Mouse (Mus musculus) lung, adult 2 months (tissue): ENCODE data around the gene Ksr2.

Source experiments
- CTCF ChIP-seq: fragments of 200-500 bp; IDR thresholded peaks from 2 replicates; pipeline ENCODE4 v1.5.1; 2011; ENCODE audit warnings: mild to moderate bottlenecking, low read length, control low read depth; ENCODE audit not compliant: insufficient read depth
- POLR2A ChIP-seq: fragments of 200-500 bp; IDR thresholded peaks from 2 replicates; pipeline ENCODE4 v1.6.1; 2011; ENCODE audit warnings: low read depth, mild to moderate bottlenecking, control low read depth, low read length, borderline replicate concordance; ENCODE audit errors: extremely low read depth

DNA sequence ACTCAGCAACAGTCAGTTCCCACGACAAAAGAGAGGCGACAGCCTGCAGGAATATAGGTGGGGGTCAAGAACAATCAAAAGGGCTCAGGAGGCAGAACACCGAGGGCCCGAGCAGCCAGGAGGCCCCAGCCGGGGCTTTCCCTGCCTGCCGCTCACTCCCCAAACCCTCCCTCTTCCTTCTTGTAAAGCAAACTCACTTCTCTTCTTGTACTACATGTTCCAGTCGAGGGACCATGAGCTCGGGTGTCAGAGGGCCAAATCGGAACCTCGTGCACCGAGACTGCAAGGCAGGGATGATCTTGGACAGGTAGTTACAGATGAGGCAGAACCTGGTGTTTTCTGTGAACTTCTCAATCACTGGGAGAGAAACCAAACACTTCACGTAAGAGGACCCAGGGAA is 30.6 kb upstream of the Ksr2 start:
- TF ChIP-seq CTCF (no peak), POLR2A (no peak)
